Mouse (Mus musculus): ENCODE data around the gene Mrgprh. TPM values are rescaled to one million over a fixed set of nuclear protein-coding genes. Genes with fewer than 3 reads are reported as not detected.
A peak's percentile ranks its signal among the peaks of the same experiment; 100 is the strongest.

The Mrgprh gene
- total RNA-seq, 4 experiments from 2014 or later, result 0.18 TPM; not detected in 3

GRCm38 (mm10) chr17:12915881-12916583 lies 40.2 kb downstream of the Mrgprh start, which contains the start of gene Mrpl18:
Gene Mrpl18 (minus strand): TSS chr17:12916345.
- peak; percentile 100 for DNase-seq (ENCODE audit: low spot score in 2 of 2)

GRCm38 (mm10) chr17:12916588-12917380 lies 41.0 kb downstream of the Mrgprh start:
- peak in 1 of 2 experiments; percentile 52 for DNase-seq (ENCODE audit: low spot score in 2 of 2)

- no peak for DNase-seq (ENCODE audit: low spot score in 2 of 2)
Measured at GRCm38 (mm10) chr17:12921073-12921472, 45.2 kb downstream of the Mrgprh start.

GRCm38 (mm10) chr17:12925001-12925400 lies 49.2 kb downstream of the Mrgprh start:
- no peak for DNase-seq (ENCODE audit: low spot score in 2 of 2)

- no peak for DNase-seq (ENCODE audit: low spot score in 2 of 2)
Measured at GRCm38 (mm10) chr17:12925703-12926180, 49.9 kb downstream of the Mrgprh start.

Small RNA genes lying within 50 kb of the gene (microRNA-seq; reads per million reads assigned to microRNA genes)
- gene Gm24085, result 0 reads per million in 2 experiments

Other genes starting within 250 kb of the Mrgprh start
- gene Slc22a1, start 200.2 kb upstream of the Mrgprh start, total RNA-seq (2022), result not detected
- gene Igf2r, start 106.4 kb upstream of the Mrgprh start, total RNA-seq (2022), result 10 to 100 TPM; 26.5 to 31.7 (median 27.7) TPM
- 10 to 100 TPM; 45.9 to 65.6 (median 59.8) TPM for gene Mas1, start 7.9 kb upstream of the Mrgprh start, total RNA-seq (2022)
- gene Pnldc1, start 34.2 kb downstream of the Mrgprh start, total RNA-seq (2022), result 1 to 10 TPM; 1.6 to 5.0 (median 2.8) TPM
- gene Tcp1, start 39.7 kb downstream of the Mrgprh start, total RNA-seq (2022), result 100 to 1,000 TPM; 191 to 232 (median 205) TPM
- gene Mrpl18, start 40.3 kb downstream of the Mrgprh start, total RNA-seq (2022), result 10 to 100 TPM; 56.5 to 60.3 (median 58.8) TPM
- 1 to 10 TPM; 5.1 to 7.2 (median 6.6) TPM for gene Acat3, start 64.6 kb downstream of the Mrgprh start, total RNA-seq (2022)
- 10 to 100 TPM; 45.6 to 65.8 (median 56.4) TPM for gene Acat2, start 84.7 kb downstream of the Mrgprh start, total RNA-seq (2022)
- 10 to 100 TPM; 54.6 to 58.4 (median 55.5) TPM for gene Wtap, start 118.1 kb downstream of the Mrgprh start, total RNA-seq (2022)
- gene Sod2, start 130.8 kb downstream of the Mrgprh start, total RNA-seq (2022), result 100 to 1,000 TPM; 219 to 252 (median 242) TPM
- not detected for gene Gpr31b, start 176.3 kb downstream of the Mrgprh start, total RNA-seq (2022)
- 1 to 10 TPM in 2 of 4 experiments, under 1 TPM in 2; 0.61 to 1.1 (median 0.94) TPM for gene Tcp10b, start 185.1 kb downstream of the Mrgprh start, total RNA-seq (2022)